Mouse (Mus musculus): ENCODE measurements around the gene Duoxa2.

The Duoxa2 gene

GRCm38 (mm10) chr2:122298596-122299490 is at the start of gene Duoxa2:
TSS of gene Duoxa2 (plus strand) at chr2:122298900.
- DNase-seq (ENCODE audit: low spot score in 2 of 2), result peak in 1 of 2 experiments; percentile 29

GRCm38 (mm10) chr2:122255997-122256396 is 42.7 kb upstream of the Duoxa2 start:
- DNase-seq (ENCODE audit: low spot score in 2 of 2), result no peak

GRCm38 (mm10) chr2:122260729-122261128 is 38.0 kb upstream of the Duoxa2 start:
- no peak for DNase-seq (ENCODE audit: low spot score in 2 of 2)

- no peak for DNase-seq (ENCODE audit: low spot score in 2 of 2)
Observed at GRCm38 (mm10) chr2:122264690-122265089, 34.0 kb upstream of the Duoxa2 start.

GRCm38 (mm10) chr2:122266407-122267193 is 32.1 kb upstream of the Duoxa2 start:
- DNase-seq (ENCODE audit: low spot score in 2 of 2), result no peak

GRCm38 (mm10) chr2:122278769-122279168 is 19.9 kb upstream of the Duoxa2 start:
- no peak for DNase-seq (ENCODE audit: low spot score in 2 of 2)

- DNase-seq (ENCODE audit: low spot score in 2 of 2), result no peak
Observed at GRCm38 (mm10) chr2:122284091-122284490, 14.6 kb upstream of the Duoxa2 start.

GRCm38 (mm10) chr2:122286137-122286536 is 12.6 kb upstream of the Duoxa2 start:
- DNase-seq (ENCODE audit: low spot score in 2 of 2), result no peak

GRCm38 (mm10) chr2:122294916-122295315 is 3.8 kb upstream of the Duoxa2 start:
- DNase-seq (ENCODE audit: low spot score in 2 of 2), result peak in 1 of 2 experiments; percentile 46

GRCm38 (mm10) chr2:122297271-122298095 is 1.2 kb upstream of the Duoxa2 start:
- no peak for DNase-seq (ENCODE audit: low spot score in 2 of 2)

GRCm38 (mm10) chr2:122298096-122298499 is 602 bp upstream of the Duoxa2 start, which contains the start of gene Duox2:
TSS of gene Duox2 (minus strand) at chr2:122298449.
- DNase-seq (ENCODE audit: low spot score in 2 of 2), result no peak

GRCm38 (mm10) chr2:122299911-122300655 is 1.4 kb downstream of the Duoxa2 start:
- DNase-seq (ENCODE audit: low spot score in 2 of 2), result no peak

GRCm38 (mm10) chr2:122300656-122301020 is 1.9 kb downstream of the Duoxa2 start:
- DNase-seq (ENCODE audit: low spot score in 2 of 2), result no peak

GRCm38 (mm10) chr2:122301081-122301920 is 2.6 kb downstream of the Duoxa2 start:
- DNase-seq (ENCODE audit: low spot score in 2 of 2), result peak in 1 of 2 experiments; percentile 57

- no peak for DNase-seq (ENCODE audit: low spot score in 2 of 2)
Observed at GRCm38 (mm10) chr2:122301921-122302573, 3.3 kb downstream of the Duoxa2 start.

- DNase-seq (ENCODE audit: low spot score in 2 of 2), result peak; percentile 63 to 84
Observed at GRCm38 (mm10) chr2:122302574-122303241, 4.0 kb downstream of the Duoxa2 start.

GRCm38 (mm10) chr2:122304544-122304943 is 5.8 kb downstream of the Duoxa2 start:
- no peak for DNase-seq (ENCODE audit: low spot score in 2 of 2)

- no peak for DNase-seq (ENCODE audit: low spot score in 2 of 2)
Observed at GRCm38 (mm10) chr2:122305097-122305892, 6.6 kb downstream of the Duoxa2 start.
